Mouse (Mus musculus) thymus, adult 2 months (tissue): ENCODE data around the gene Zc3h7b.
"Not testable (repeated sequence)": the region's sequence is repeated elsewhere in the genome, so short reads cannot be mapped to it uniquely, and the experiment has no call there.

Source experiments
- CTCF ChIP-seq: fragments of 200-500 bp; IDR thresholded peaks from 2 replicates; pipeline ENCODE4 v1.5.1; 2012; ENCODE audit warnings: mild to moderate bottlenecking, control low read depth, low read length, moderate library complexity, borderline replicate concordance; ENCODE audit not compliant: control insufficient read depth, poor library complexity, insufficient read depth; ENCODE audit errors: extremely low read depth
- POLR2A ChIP-seq: fragments of 200-500 bp; IDR thresholded peaks from 2 replicates; pipeline ENCODE4 v1.6.1; 2012; ENCODE audit warnings: mild to moderate bottlenecking, low read length, control low read depth, moderate library complexity; ENCODE audit not compliant: control insufficient read depth, poor library complexity, insufficient read depth; ENCODE audit errors: extremely low read depth

DNA sequence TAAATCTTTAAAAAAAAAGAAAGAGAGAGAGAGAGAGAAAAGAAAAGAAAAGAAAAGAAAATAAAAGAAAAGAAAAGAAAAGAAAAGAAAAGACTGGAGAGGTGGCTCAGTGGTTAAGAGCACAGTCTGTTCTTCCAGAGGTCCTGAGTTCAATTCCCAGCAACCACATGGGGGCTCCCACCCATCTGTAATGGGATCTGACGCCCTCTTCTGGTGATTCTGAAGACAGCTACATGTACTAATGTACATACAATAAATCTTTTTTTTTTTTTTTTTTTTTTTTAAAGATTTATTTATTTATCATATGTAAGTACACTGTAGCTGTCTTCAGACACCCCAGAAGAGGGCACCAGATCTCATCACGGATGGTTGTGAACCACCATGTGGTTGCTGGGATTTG is 2.5 kb upstream of the Zc3h7b start:
- not testable (repeated sequence) for TF ChIP-seq POLR2A, CTCF
